Mouse (Mus musculus) ES-E14 (cell line): ENCODE data around the gene Lemd2.

Experiments
- HCFC1 ChIP-seq: IDR thresholded peaks from 2 replicates; pipeline ENCODE4 v1.6.1; 2012; ENCODE audit warnings: low read length, inconsistent platforms, borderline replicate concordance; ENCODE audit not compliant: insufficient read depth
- ZNF384 ChIP-seq: IDR thresholded peaks from 2 replicates; pipeline ENCODE4 v1.6.1; 2012; ENCODE audit warnings: low read depth, low read length, inconsistent platforms

- TF ChIP-seq ZNF384, result no peak
- TF ChIP-seq HCFC1, result no peak
Measured at GRCm38 (mm10) chr17:27229710-27230454, 25.6 kb upstream of the Lemd2 start.
